Mouse (Mus musculus) retina, postnatal 7 days (tissue): ENCODE results near the gene Naa16.

Source experiments
- DNase-seq: peaks from one replicate; pipeline ENCODE4 v3.0.0-alpha.2; 2012; ENCODE audit warnings: low read depth, low spot score

The Naa16 gene

GRCm38 (mm10) chr14:79330944-79331561 lies 59.5 kb downstream of the Naa16 start:
- DNase-seq, result no peak

- peak; percentile 21 for DNase-seq
These were observed 63.5 kb downstream of the Naa16 start for GRCm38 (mm10) chr14:79327033-79327432.

GRCm38 (mm10) chr14:79324112-79324840 lies 66.3 kb downstream of the Naa16 start:
- DNase-seq, result no peak

- no peak for DNase-seq
These were observed 68.7 kb downstream of the Naa16 start for GRCm38 (mm10) chr14:79321881-79322280.

- DNase-seq, result no peak
These were observed 69.4 kb downstream of the Naa16 start for GRCm38 (mm10) chr14:79321152-79321551.

- DNase-seq, result no peak
These were observed 73.0 kb downstream of the Naa16 start for GRCm38 (mm10) chr14:79317602-79318001.

- DNase-seq, result no peak
These were observed 74.7 kb downstream of the Naa16 start for GRCm38 (mm10) chr14:79315877-79316276.

- DNase-seq, result no peak
These were observed 76.2 kb downstream of the Naa16 start for GRCm38 (mm10) chr14:79314245-79315010.

GRCm38 (mm10) chr14:79313439-79314175 lies 77.0 kb downstream of the Naa16 start:
- no peak for DNase-seq

GRCm38 (mm10) chr14:79312719-79313118 lies 77.9 kb downstream of the Naa16 start:
- no peak for DNase-seq

- no peak for DNase-seq
These were observed 78.6 kb downstream of the Naa16 start for GRCm38 (mm10) chr14:79311918-79312454.

- no peak for DNase-seq
These were observed 81.5 kb downstream of the Naa16 start for GRCm38 (mm10) chr14:79309115-79309514.

- no peak for DNase-seq
These were observed 82.2 kb downstream of the Naa16 start for GRCm38 (mm10) chr14:79308364-79308763.

GRCm38 (mm10) chr14:79307908-79308307 lies 82.7 kb downstream of the Naa16 start:
- no peak for DNase-seq

- no peak for DNase-seq
These were observed 83.4 kb downstream of the Naa16 start for GRCm38 (mm10) chr14:79307138-79307537.

- no peak for DNase-seq
These were observed 85.6 kb downstream of the Naa16 start for GRCm38 (mm10) chr14:79304873-79305464.

GRCm38 (mm10) chr14:79303150-79303549 lies 87.4 kb downstream of the Naa16 start:
- DNase-seq, result no peak

GRCm38 (mm10) chr14:79301466-79301875 lies 89.1 kb downstream of the Naa16 start, which contains the start of gene Rgcc:
Gene Rgcc, minus strand, starts transcription at chr14:79301645.
- DNase-seq, result peak; percentile 70

GRCm38 (mm10) chr14:79300641-79301350 lies 89.8 kb downstream of the Naa16 start:
- no peak for DNase-seq

- no peak for DNase-seq
These were observed 90.8 kb downstream of the Naa16 start for GRCm38 (mm10) chr14:79299796-79300195.
